Mouse (Mus musculus): ENCODE data around the gene G430095P16Rik.

DNA sequence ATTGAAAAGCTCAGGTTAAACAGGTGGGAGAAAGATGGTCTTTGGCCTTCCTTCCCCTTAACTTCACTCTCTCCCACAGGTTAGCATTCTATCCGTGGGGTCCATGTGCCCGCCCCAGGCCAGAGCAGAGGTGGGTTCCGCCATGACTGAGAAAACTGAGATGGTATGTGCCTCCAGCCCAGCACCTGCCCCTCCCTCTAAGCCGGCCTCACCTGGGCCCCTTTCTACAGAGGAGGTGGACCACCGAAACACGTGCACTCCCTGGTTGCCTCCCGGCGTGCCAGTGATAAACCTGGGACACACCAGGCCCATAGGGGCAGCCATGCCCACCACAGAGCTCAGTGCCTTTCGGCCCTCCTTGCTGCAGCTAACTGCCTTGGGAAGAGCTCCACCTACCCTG lies 20.2 kb upstream of the G430095P16Rik start:
- no peak for TF ChIP-seq CTCF (IDR thresholded peaks at IDR 0.05; ENCODE audit: low read depth)
- TF ChIP-seq EP300 (IDR thresholded peaks at IDR 0.05; ENCODE audit: low read depth): no peak
